Mouse (Mus musculus) T-helper 1 cell (primary cell): ENCODE measurements at regions not wholly inside any gene's neighbourhood (a gene's known extent, or its start where the extent isn't known, plus 50 kb on each side); places are given as distances from the start of the nearest gene placed in this dataset.

Experiments
- in situ Hi-C: fragments of 300-600 bp; cut with MboI, MseI; formaldehyde crosslinking; loops from one replicate; pipeline ENCODE4 v1.15.1; 2025; ENCODE audit warnings: high pct_unique_total_duplicates

DNA sequence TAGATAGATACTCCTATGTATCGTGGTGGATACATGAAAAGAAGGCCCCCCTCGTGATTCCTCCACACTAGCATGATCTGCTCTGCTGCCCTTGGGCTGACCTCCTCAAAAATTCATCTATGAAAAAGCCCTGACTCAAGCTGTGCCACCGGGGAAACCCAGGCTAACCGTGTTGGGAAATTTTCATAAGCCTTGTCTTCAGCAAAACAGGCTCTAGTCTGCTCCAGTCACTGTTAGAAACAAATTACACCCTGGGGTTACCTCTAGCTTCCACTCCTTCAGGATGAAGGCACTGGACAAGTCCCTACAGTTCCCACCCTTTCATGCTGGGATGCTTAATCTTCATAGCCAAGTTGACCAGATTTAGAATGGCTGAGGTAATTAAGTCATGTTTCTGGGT lies 315.0 kb upstream of the Nrp1 start:
- in situ Hi-C loops, result no loop called here

- in situ Hi-C loops, result no loop called here
Measured at GRCm38 (mm10) chr8:128056251-128056650, 302.2 kb upstream of the Nrp1 start.

GRCm38 (mm10) chr8:128057845-128058244 lies 300.6 kb upstream of the Nrp1 start:
- in situ Hi-C loops, result no loop called here

- in situ Hi-C loops, result no loop called here
Measured at GRCm38 (mm10) chr8:128059817-128060216, 298.6 kb upstream of the Nrp1 start.

DNA sequence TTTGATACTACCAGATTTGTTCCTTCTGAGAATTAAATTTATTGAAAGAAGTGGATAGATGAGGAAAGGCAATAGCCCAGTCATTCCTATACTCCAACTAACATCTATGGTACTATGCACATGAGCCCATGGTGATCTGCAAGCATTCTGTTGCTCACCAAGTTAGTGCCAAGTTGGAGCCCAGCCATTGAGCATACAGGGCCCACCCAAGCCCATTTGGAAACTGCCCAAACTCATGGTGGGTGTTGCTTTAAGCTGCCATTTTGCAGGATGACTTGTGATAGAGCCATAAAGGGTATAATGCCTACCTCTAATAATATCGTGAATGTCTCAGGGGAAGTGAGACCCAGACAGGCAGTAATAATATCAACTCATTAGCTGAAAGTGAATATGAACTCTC lies 294.2 kb upstream of the Nrp1 start:
- in situ Hi-C loops, result no loop called here

GRCm38 (mm10) chr8:128065127-128065526 lies 293.3 kb upstream of the Nrp1 start:
- in situ Hi-C loops, result no loop called here

GRCm38 (mm10) chr8:128065964-128066680 lies 292.3 kb upstream of the Nrp1 start:
- in situ Hi-C loops, result no loop called here

GRCm38 (mm10) chr8:128069749-128070148 lies 288.7 kb upstream of the Nrp1 start:
- in situ Hi-C loops, result no loop called here

- in situ Hi-C loops, result no loop called here
Measured at GRCm38 (mm10) chr8:128075566-128075965, 282.8 kb upstream of the Nrp1 start.

GRCm38 (mm10) chr8:128076226-128076625 lies 282.2 kb upstream of the Nrp1 start:
- in situ Hi-C loops, result no loop called here

DNA sequence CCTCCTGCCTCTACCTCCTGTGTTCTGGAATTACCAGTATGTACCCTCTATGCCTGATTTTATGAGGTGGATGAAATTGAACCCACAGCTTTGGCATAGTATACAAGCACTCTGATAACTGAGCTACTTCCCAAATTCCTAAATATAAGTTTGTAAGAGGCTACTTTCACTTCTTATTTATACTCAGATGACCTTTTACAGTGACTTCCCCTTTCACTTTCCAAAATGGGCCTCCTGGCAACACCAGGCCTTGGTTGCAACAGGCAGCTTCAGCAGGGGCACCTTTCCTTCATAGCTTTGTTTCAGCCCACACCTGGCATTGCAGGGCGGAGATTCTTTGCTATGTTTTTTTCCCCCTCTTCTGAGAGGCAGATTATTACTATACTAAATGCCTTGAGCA lies 279.7 kb upstream of the Nrp1 start:
- in situ Hi-C loops, result no loop called here

GRCm38 (mm10) chr8:128085800-128086199 lies 272.6 kb upstream of the Nrp1 start:
- in situ Hi-C loops, result no loop called here

- in situ Hi-C loops, result no loop called here
Measured at GRCm38 (mm10) chr8:128087500-128087899, 270.9 kb upstream of the Nrp1 start.

DNA sequence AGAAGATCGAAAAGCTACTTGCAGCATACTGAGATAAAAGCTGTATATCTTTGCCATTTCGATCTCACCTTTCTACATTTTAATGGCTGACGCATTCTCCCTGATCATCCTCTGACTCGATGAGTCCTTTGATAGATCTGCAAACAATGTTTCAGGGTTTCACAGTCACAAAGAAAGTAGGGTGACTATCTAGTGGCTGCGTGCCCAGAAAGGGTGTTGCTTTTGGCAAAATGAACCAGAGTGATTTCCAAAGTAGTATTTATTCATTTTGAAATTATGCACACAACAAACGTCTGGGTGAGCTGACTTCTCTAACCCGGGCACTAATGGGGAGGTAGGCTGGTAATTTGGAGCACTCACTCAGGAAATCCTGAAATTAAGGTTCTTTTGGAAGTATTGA lies 265.6 kb upstream of the Nrp1 start:
- in situ Hi-C loops, result no loop called here

DNA sequence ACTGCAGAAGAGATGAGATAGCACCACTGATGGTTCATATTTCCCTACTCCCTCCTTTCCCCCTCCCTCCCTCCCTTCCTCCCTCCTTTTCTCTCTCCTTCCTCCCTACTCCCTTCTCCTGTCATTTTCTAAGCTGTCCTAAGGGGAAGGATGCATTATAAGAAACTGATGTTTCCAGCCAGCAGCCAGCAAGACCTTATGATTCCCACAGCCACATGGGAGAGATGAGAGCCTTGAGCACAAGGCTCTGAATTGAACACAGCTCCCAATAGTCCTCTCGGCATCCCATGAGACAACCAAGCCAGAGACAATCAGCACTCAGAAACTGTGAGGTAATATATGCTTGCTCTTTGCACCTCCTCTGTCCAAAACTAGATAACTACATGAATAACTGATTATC lies 263.0 kb upstream of the Nrp1 start:
- in situ Hi-C loops, result no loop called here

GRCm38 (mm10) chr8:128097601-128098000 lies 260.8 kb upstream of the Nrp1 start:
- in situ Hi-C loops, result no loop called here

- in situ Hi-C loops, result no loop called here
Measured at GRCm38 (mm10) chr8:128103380-128103779, 255.0 kb upstream of the Nrp1 start.

GRCm38 (mm10) chr8:128106569-128106968 lies 251.8 kb upstream of the Nrp1 start:
- in situ Hi-C loops, result no loop called here

- in situ Hi-C loops, result no loop called here
Measured at GRCm38 (mm10) chr8:128107041-128107440, 251.4 kb upstream of the Nrp1 start.

GRCm38 (mm10) chr8:128109036-128109435 lies 249.4 kb upstream of the Nrp1 start:
- in situ Hi-C loops, result no loop called here

DNA sequence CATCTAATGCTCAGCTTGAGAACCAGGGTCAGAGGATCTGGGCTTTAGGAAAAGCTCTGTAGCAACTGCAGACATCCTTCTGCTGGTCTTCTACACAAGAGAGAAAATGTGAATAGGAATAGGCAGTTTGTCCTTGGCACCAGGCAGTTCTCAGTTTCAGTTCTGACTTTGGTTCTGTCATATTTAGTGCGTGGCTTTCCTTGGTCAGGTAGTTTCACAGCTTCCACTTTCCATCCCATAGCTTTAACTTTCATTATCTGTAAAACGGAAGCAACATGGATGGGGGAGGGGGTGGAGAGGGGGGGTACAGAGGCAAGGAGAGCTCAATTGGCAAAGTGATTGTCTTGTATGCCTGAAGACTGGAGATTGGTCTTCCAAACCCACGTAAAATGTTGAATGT lies 247.3 kb upstream of the Nrp1 start:
- in situ Hi-C loops, result no loop called here

DNA sequence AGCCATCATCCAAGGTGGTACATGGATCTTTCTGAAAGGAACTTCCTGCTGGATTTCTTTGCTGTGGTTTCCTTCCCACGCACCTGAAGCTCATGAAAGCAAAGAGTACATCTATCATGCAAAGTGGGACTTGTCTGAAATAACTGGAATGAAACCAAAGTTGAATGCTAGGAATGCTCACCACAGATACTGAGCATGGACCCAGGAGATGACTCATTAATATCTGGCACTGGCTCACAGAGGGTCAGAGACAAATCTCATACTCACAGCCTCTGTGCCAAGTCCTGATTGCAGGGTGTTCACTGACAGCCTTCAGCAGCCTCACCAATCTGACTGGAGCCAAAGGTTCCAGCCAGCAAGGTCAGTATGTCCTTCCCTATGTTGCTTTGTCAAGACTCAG lies 245.3 kb upstream of the Nrp1 start:
- in situ Hi-C loops, result no loop called here

- in situ Hi-C loops, result no loop called here
Measured at GRCm38 (mm10) chr8:128141290-128141966, 217.0 kb upstream of the Nrp1 start.
